Mouse (Mus musculus): ENCODE measurements at regions not wholly inside any gene's neighbourhood (a gene's known extent, or its start where the extent isn't known, plus 50 kb on each side); places are given as distances from the start of the nearest gene placed in this dataset.

GRCm38 (mm10) chrX:142456022-142456421, 65.7 kb upstream of the Acsl4 start:
- DNase-seq (ENCODE audit: low spot score in 2 of 2), result no peak

GRCm38 (mm10) chrX:142464174-142464573, 73.8 kb upstream of the Acsl4 start:
- DNase-seq (ENCODE audit: low spot score in 2 of 2), result no peak

- no peak for DNase-seq (ENCODE audit: low spot score in 2 of 2)
Observed at GRCm38 (mm10) chrX:142464756-142465155, 74.4 kb upstream of the Acsl4 start.

GRCm38 (mm10) chrX:142467850-142468256, 77.5 kb upstream of the Acsl4 start:
- DNase-seq (ENCODE audit: low spot score in 2 of 2), result no peak

GRCm38 (mm10) chrX:142468388-142468787, 78.1 kb upstream of the Acsl4 start:
- no peak for DNase-seq (ENCODE audit: low spot score in 2 of 2)

- DNase-seq (ENCODE audit: low spot score in 2 of 2), result no peak
Observed at GRCm38 (mm10) chrX:142469048-142469634, 78.8 kb upstream of the Acsl4 start.

- no peak for DNase-seq (ENCODE audit: low spot score in 2 of 2)
Observed at GRCm38 (mm10) chrX:142470083-142470482, 79.7 kb upstream of the Acsl4 start.

GRCm38 (mm10) chrX:142481203-142481815, 91.0 kb upstream of the Acsl4 start:
- DNase-seq (ENCODE audit: low spot score in 2 of 2), result peak in 1 of 2 experiments; percentile 3

- no peak for DNase-seq (ENCODE audit: low spot score in 2 of 2)
Observed at GRCm38 (mm10) chrX:142488078-142488477, 97.7 kb upstream of the Acsl4 start.

GRCm38 (mm10) chrX:142490093-142490717, 99.9 kb upstream of the Acsl4 start:
- DNase-seq (ENCODE audit: low spot score in 2 of 2), result peak; percentile 9 to 17

- DNase-seq (ENCODE audit: low spot score in 2 of 2), result no peak
Observed at GRCm38 (mm10) chrX:142501094-142501493, 110.8 kb upstream of the Acsl4 start.

GRCm38 (mm10) chrX:142504962-142505361, 114.6 kb upstream of the Acsl4 start:
- no peak for DNase-seq (ENCODE audit: low spot score in 2 of 2)

- DNase-seq (ENCODE audit: low spot score in 2 of 2), result no peak
Observed at GRCm38 (mm10) chrX:142507475-142507874, 117.1 kb upstream of the Acsl4 start.

GRCm38 (mm10) chrX:142516406-142517131, 126.2 kb upstream of the Acsl4 start:
- no peak for DNase-seq (ENCODE audit: low spot score in 2 of 2)

- no peak for DNase-seq (ENCODE audit: low spot score in 2 of 2)
Observed at GRCm38 (mm10) chrX:142517205-142517604, 126.9 kb upstream of the Acsl4 start.

- DNase-seq (ENCODE audit: low spot score in 2 of 2), result no peak
Observed at GRCm38 (mm10) chrX:142521063-142521462, 130.7 kb upstream of the Acsl4 start.

- peak; percentile 22 to 27 for DNase-seq (ENCODE audit: low spot score in 2 of 2)
Observed at GRCm38 (mm10) chrX:142526953-142527352, 136.6 kb upstream of the Acsl4 start.

- DNase-seq (ENCODE audit: low spot score in 2 of 2), result no peak
Observed at GRCm38 (mm10) chrX:142529892-142530291, 139.6 kb upstream of the Acsl4 start.

GRCm38 (mm10) chrX:142534780-142535179, 144.4 kb upstream of the Acsl4 start:
- peak; percentile 6 to 9 for DNase-seq (ENCODE audit: low spot score in 2 of 2)

- DNase-seq (ENCODE audit: low spot score in 2 of 2), result no peak
Observed at GRCm38 (mm10) chrX:142535540-142535939, 145.2 kb upstream of the Acsl4 start.

GRCm38 (mm10) chrX:142535954-142536353, 145.3 kb upstream of the Tmem164 start:
- DNase-seq (ENCODE audit: low spot score in 2 of 2), result no peak

GRCm38 (mm10) chrX:142537259-142537963, 143.8 kb upstream of the Tmem164 start:
- DNase-seq (ENCODE audit: low spot score in 2 of 2), result no peak

All from right cerebral cortex, adult 2 months (tissue).